Mouse (Mus musculus): ENCODE data around the gene D5Ertd579e. TPM values are rescaled to one million over a fixed set of nuclear protein-coding genes. Genes with fewer than 3 reads are reported as not detected.
"Not testable (repeated sequence)": the region's sequence is repeated elsewhere in the genome, so short reads cannot be mapped to it uniquely, and the experiment has no call there.

Gene D5Ertd579e
- polyA plus RNA-seq, 1 experiment from 2014 or later: 21.9 TPM

- Histone ChIP-seq H3K27ac (no peak overlapping the region), H3K9ac (no peak overlapping the region), H3K4me3 (replicated peaks) (no peak overlapping the region), H3K27me3 (no peaks in the 10 kb centered on the region), H3K4me2 (no peak overlapping the region), H3K9me3 (replicated peaks) (no peaks in the 10 kb centered on the region), H3K36me3 (peaks cover 28% of the 10 kb centered on the region), H3K4me1 (replicated peaks) (peaks cover 12% of the 10 kb centered on the region)
- 47% methylated on average over 2 of the region's 2 CpGs for WGBS (ENCODE audit: insufficient replicate concordance)
- no peak for ATAC-seq (ENCODE audit: low read depth)
- no peak for DNase-seq
These were observed 32.5 kb downstream of the D5Ertd579e start for GRCm38 (mm10) chr5:36663329-36663728.

GRCm38 (mm10) chr5:36660977-36661760 lies 34.7 kb downstream of the D5Ertd579e start:
- not testable (repeated sequence) for H3K27me3 ChIP-seq; DNase-seq; H3K4me3 ChIP-seq (replicated peaks); ATAC-seq (ENCODE audit: low read depth); H3K4me2 ChIP-seq; H3K9me3 ChIP-seq (replicated peaks); H3K27ac ChIP-seq; H3K9ac ChIP-seq
- Histone ChIP-seq H3K36me3 (peaks cover 11% of the 10 kb centered on the region; the same call in 1 of the 2 replicates), H3K4me1 (replicated peaks) (peaks cover 12% of the 10 kb centered on the region)

- Histone ChIP-seq H3K4me1 (replicated peaks) (peaks cover 54% of the 10 kb centered on the region), H3K27ac (peak overlapping the region; percentile 25), H3K9ac (no peak overlapping the region), H3K9me3 (replicated peaks) (no peaks in the 10 kb centered on the region), H3K27me3 (no peaks in the 10 kb centered on the region), H3K36me3 (peaks cover 46% of the 10 kb centered on the region), H3K4me3 (replicated peaks) (no peak overlapping the region), H3K4me2 (no peak overlapping the region)
- ATAC-seq (ENCODE audit: low read depth): no peak
- WGBS (ENCODE audit: insufficient replicate concordance): 81% methylated on average over 5 of the region's 5 CpGs
- DNase-seq: no peak
These were observed 70.2 kb downstream of the D5Ertd579e start for GRCm38 (mm10) chr5:36625612-36626011.

- peaks cover 41% of the 10 kb centered on the region for H3K36me3 ChIP-seq
- no peak for ATAC-seq (ENCODE audit: low read depth)
- peak overlapping the region; percentile 97 for H3K27ac ChIP-seq
These were observed 72.2 kb downstream of the D5Ertd579e start for GRCm38 (mm10) chr5:36623670-36624069.

GRCm38 (mm10) chr5:36621058-36621449 lies 74.8 kb downstream of the D5Ertd579e start:
- H3K4me2 ChIP-seq: peak overlapping the region; percentile 66
- H3K27ac ChIP-seq: peak overlapping the region; percentile 97
- H3K27me3 ChIP-seq: no peaks in the 10 kb centered on the region
- peak; percentile 42 for DNase-seq
- H3K4me1 ChIP-seq (replicated peaks): peaks cover 79% of the 10 kb centered on the region
- peaks cover 43% of the 10 kb centered on the region for H3K36me3 ChIP-seq
- peak; percentile 67 for ATAC-seq (ENCODE audit: low read depth)
- H3K9me3 ChIP-seq (replicated peaks): no peaks in the 10 kb centered on the region
- 30% methylated on average over 5 of the region's 5 CpGs for WGBS (ENCODE audit: insufficient replicate concordance)
- H3K9ac ChIP-seq: peak overlapping the region; percentile 69
- peak overlapping the region; percentile 42 for H3K4me3 ChIP-seq (replicated peaks)

More at GRCm38 (mm10) chr5:36623670-36624069, 72.2 kb downstream of the D5Ertd579e start:
- Histone ChIP-seq H3K27me3 (no peaks in the 10 kb centered on the region), H3K4me1 (replicated peaks) (peaks cover 73% of the 10 kb centered on the region), H3K9me3 (replicated peaks) (no peaks in the 10 kb centered on the region), H3K9ac (0 out of 2 replicates have a peak overlapping the region, but pooled peaks have one; percentile 22), H3K4me2 (no peak overlapping the region), H3K4me3 (replicated peaks) (no peak overlapping the region)
- DNase-seq: no peak
- WGBS (ENCODE audit: insufficient replicate concordance): 77% methylated on average over 5 of the region's 5 CpGs

GRCm38 (mm10) chr5:36620409-36621057 lies 75.3 kb downstream of the D5Ertd579e start:
- Histone ChIP-seq H3K4me2 (peak overlapping the region; percentile 66), H3K27me3 (no peaks in the 10 kb centered on the region), H3K4me3 (replicated peaks) (peak overlapping the region; percentile 42), H3K9me3 (replicated peaks) (no peaks in the 10 kb centered on the region), H3K27ac (peak overlapping the region; percentile 97), H3K36me3 (peaks cover 48% of the 10 kb centered on the region), H3K9ac (peak overlapping the region; percentile 69), H3K4me1 (replicated peaks) (peaks cover 79% of the 10 kb centered on the region)
- peak; percentile 89 for ATAC-seq (ENCODE audit: low read depth)
- DNase-seq: peak; percentile 66
- WGBS (ENCODE audit: insufficient replicate concordance): 10% methylated on average over 8 of the region's 8 CpGs

- 72% methylated on average over 5 of the region's 5 CpGs for WGBS (ENCODE audit: insufficient replicate concordance)
- peak overlapping the region; percentile 66; the same call in 1 of the 2 replicates for H3K4me2 ChIP-seq
- H3K9ac ChIP-seq: peak overlapping the region; percentile 69; the same call in 1 of the 2 replicates
- ATAC-seq (ENCODE audit: low read depth) (no peak), DNase-seq (no peak)
- no peaks in the 10 kb centered on the region for H3K27me3 ChIP-seq
- peak overlapping the region; percentile 97 for H3K27ac ChIP-seq
- peaks cover 62% of the 10 kb centered on the region for H3K36me3 ChIP-seq
- no peak overlapping the region for H3K4me3 ChIP-seq (replicated peaks)
- H3K9me3 ChIP-seq (replicated peaks): no peaks in the 10 kb centered on the region
- peaks cover 84% of the 10 kb centered on the region for H3K4me1 ChIP-seq (replicated peaks)
These were observed 76.9 kb downstream of the D5Ertd579e start for GRCm38 (mm10) chr5:36618890-36619289.

GRCm38 (mm10) chr5:36618356-36618755 lies 77.5 kb downstream of the D5Ertd579e start:
- Histone ChIP-seq H3K4me1 (replicated peaks) (peaks cover 84% of the 10 kb centered on the region), H3K9ac (0 out of 2 replicates have a peak overlapping the region, but pooled peaks have one; percentile 8), H3K36me3 (peaks cover 63% of the 10 kb centered on the region), H3K4me2 (no peak overlapping the region), H3K27ac (peak overlapping the region; percentile 97; the same call in 1 of the 2 replicates), H3K4me3 (replicated peaks) (no peak overlapping the region), H3K27me3 (no peaks in the 10 kb centered on the region), H3K9me3 (replicated peaks) (no peaks in the 10 kb centered on the region)
- WGBS (ENCODE audit: insufficient replicate concordance): 54% methylated on average over 4 of the region's 4 CpGs
- ATAC-seq (ENCODE audit: low read depth) (no peak), DNase-seq (no peak)

GRCm38 (mm10) chr5:36614124-36614523 lies 81.7 kb downstream of the D5Ertd579e start:
- Histone ChIP-seq H3K27me3 (no peaks in the 10 kb centered on the region), H3K4me1 (replicated peaks) (peaks cover 81% of the 10 kb centered on the region), H3K27ac (peak overlapping the region; percentile 76), H3K4me3 (replicated peaks) (no peak overlapping the region), H3K4me2 (peak overlapping the region; percentile 44), H3K9ac (peak overlapping the region; percentile 34; the same call in 1 of the 2 replicates), H3K36me3 (peaks cover 95% of the 10 kb centered on the region), H3K9me3 (replicated peaks) (no peaks in the 10 kb centered on the region)
- WGBS (ENCODE audit: insufficient replicate concordance): 69% methylated on average over 4 of the region's 4 CpGs
- peak; percentile 52 for DNase-seq
- ATAC-seq (ENCODE audit: low read depth): peak; percentile 94

- Histone ChIP-seq H3K4me2 (no peak overlapping the region), H3K27ac (no peak overlapping the region), H3K4me1 (replicated peaks) (peaks cover 44% of the 10 kb centered on the region), H3K9ac (no peak overlapping the region), H3K27me3 (no peaks in the 10 kb centered on the region), H3K36me3 (peaks cover 94% of the 10 kb centered on the region), H3K4me3 (replicated peaks) (no peak overlapping the region), H3K9me3 (replicated peaks) (no peaks in the 10 kb centered on the region)
- ATAC-seq (ENCODE audit: low read depth) (no peak), DNase-seq (no peak)
- WGBS (ENCODE audit: insufficient replicate concordance): 87% methylated on average over 2 of the region's 2 CpGs
These were observed 86.8 kb downstream of the D5Ertd579e start for GRCm38 (mm10) chr5:36608939-36609499.

GRCm38 (mm10) chr5:36603031-36603430 lies 92.8 kb downstream of the D5Ertd579e start:
- ATAC-seq (ENCODE audit: low read depth) (peak; percentile 62), DNase-seq (no peak)
- no peaks in the 10 kb centered on the region for H3K27me3 ChIP-seq
- no peaks in the 10 kb centered on the region for H3K9me3 ChIP-seq (replicated peaks)
- WGBS (ENCODE audit: insufficient replicate concordance): 73% methylated on average over 5 of the region's 5 CpGs
- no peak overlapping the region for H3K4me2 ChIP-seq
- no peak overlapping the region for H3K27ac ChIP-seq
- H3K4me3 ChIP-seq (replicated peaks): no peak overlapping the region
- peaks cover 2% of the 10 kb centered on the region for H3K4me1 ChIP-seq (replicated peaks)
- H3K9ac ChIP-seq: no peak overlapping the region
- peaks cover 92% of the 10 kb centered on the region for H3K36me3 ChIP-seq

Data from liver, embryonic 13.5 days (tissue).